Mouse (Mus musculus) heart, embryonic 16.5 days (tissue): ENCODE results near the gene Ankrd34c. TPM values are rescaled to one million over a fixed set of nuclear protein-coding genes. Genes with fewer than 3 reads are reported as not detected.

Experiments used
- ATAC-seq: fragments of 200-750 bp; cut with Nextera tagmentation; replicated peaks from 2 replicates; pipeline ENCODE4 v1.8.0; 2017; ENCODE audit warnings: moderate number of reproducible peaks; ENCODE audit not compliant: insufficient read depth, low FRiP score; ENCODE audit errors: extremely low read depth
- H3K27ac ChIP-seq: fragments of 300-500 bp; sonication (generic); 2 replicates; pipeline ENCODE4 v1.5.1; 2014; ENCODE audit warnings: mild to moderate bottlenecking, low read length, control low read depth, moderate library complexity
- H3K27me3 ChIP-seq: fragments of 300-500 bp; sonication (generic); 2 replicates; pipeline ENCODE4 v1.6.1; 2014; ENCODE audit warnings: low read length, mixed read lengths; ENCODE audit not compliant: control insufficient read depth, insufficient read depth
- H3K36me3 ChIP-seq: fragments of 300-500 bp; sonication (generic); 2 replicates; pipeline ENCODE4 v1.6.1; 2014; ENCODE audit not compliant: control insufficient read depth, insufficient read depth
- H3K4me1 ChIP-seq: fragments of 300-500 bp; sonication (generic); 2 replicates; pipeline ENCODE4 v1.6.1; 2014; ENCODE audit warnings: low read length, mixed read lengths; ENCODE audit not compliant: control insufficient read depth, insufficient read depth
- H3K4me2 ChIP-seq: fragments of 300-500 bp; sonication (generic); 2 replicates; pipeline ENCODE4 v1.6.1; 2014; ENCODE audit warnings: low read depth, mild to moderate bottlenecking, control low read depth, low read length
- H3K4me3 ChIP-seq: fragments of 300-500 bp; sonication (generic); 2 replicates; pipeline ENCODE4 v1.5.1; 2014; ENCODE audit warnings: mild to moderate bottlenecking, control low read depth, low read length
- H3K9ac ChIP-seq: fragments of 300-500 bp; sonication (generic); 2 replicates; pipeline ENCODE4 v1.6.1; 2014; ENCODE audit warnings: low read length, control low read depth
- H3K9me3 ChIP-seq: fragments of 300-500 bp; sonication (generic); replicated peaks from 2 replicates; pipeline ENCODE4 v1.6.1; 2016; ENCODE audit warnings: low read length; ENCODE audit not compliant: control insufficient read depth
- WGBS: fragments of 180-500 bp; shearing (Covaris S2); extraction: QIAGEN DNeasy Blood & Tissue Kit; methylation state at CpG from one replicate; pipeline ENCODE4 v1.1.7; 2014; 5-methylcytosine and 5-hydroxymethylcytosine counted together
- polyA plus RNA-seq: library from polyadenylated mRNA; unstranded; fragments of >200 nt; fragmentation: Nextera tagmentation; extraction: Ambion mirVana; gene quantifications from 2 replicates; pipeline ENCODE4 v1.2.1, GENCODE M21; 2015

Gene Ankrd34c
- polyA plus RNA-seq: not detected in 2 replicates

- WGBS: 1% methylated on average over 8 of the region's 8 CpGs
- no peak within 1 kb of the TSS for H3K9ac ChIP-seq
- no peaks in the 10 kb centered on the region for H3K36me3 ChIP-seq
- H3K4me1 ChIP-seq: no peaks in the 10 kb centered on the region
- H3K27ac ChIP-seq: no peak within 1 kb of the TSS
- H3K4me3 ChIP-seq: no peak within 1 kb of the TSS
- peaks cover 11% of the 10 kb centered on the region for H3K27me3 ChIP-seq
- H3K9me3 ChIP-seq: no peaks in the 10 kb centered on the region
- no peak within 1 kb of the TSS for H3K4me2 ChIP-seq
- ATAC-seq: no peak
Observed at GRCm38 (mm10) chr9:89738295-89738694, at the start of gene Ankrd34c. Gene Ankrd34c, minus strand, starts transcription at chr9:89738475.

DNA sequence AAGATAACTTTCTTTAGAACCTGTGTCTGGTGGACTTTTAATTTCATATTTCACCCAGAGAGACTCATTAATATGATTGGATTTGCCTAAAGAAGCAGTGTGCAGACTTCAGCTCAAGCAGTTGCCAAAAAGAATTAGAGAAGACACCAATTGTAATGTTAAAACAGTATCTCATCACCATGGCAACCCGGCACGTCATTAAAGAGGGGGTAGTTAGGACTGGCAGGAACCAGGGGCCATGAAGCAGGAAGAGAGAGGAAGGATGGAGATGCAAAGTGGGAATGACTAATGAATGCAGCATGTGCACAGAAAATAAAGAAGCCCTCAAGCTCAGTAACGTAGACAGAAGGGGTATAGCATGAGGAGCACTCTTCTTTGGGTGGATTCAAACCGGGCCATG, 49.3 kb upstream of the Ankrd34c start:
- ATAC-seq: no peak
- 70% methylated on average over 4 of the region's 4 CpGs for WGBS
- Histone ChIP-seq H3K4me3 (no peak overlapping the region), H3K9me3 (no peaks in the 10 kb centered on the region), H3K4me1 (no peaks in the 10 kb centered on the region), H3K4me2 (no peak overlapping the region), H3K9ac (no peak overlapping the region), H3K27ac (no peak overlapping the region), H3K36me3 (no peaks in the 10 kb centered on the region), H3K27me3 (no peaks in the 10 kb centered on the region)

- no peaks in the 10 kb centered on the region for H3K36me3 ChIP-seq
- no peaks in the 10 kb centered on the region for H3K4me1 ChIP-seq
- H3K4me2 ChIP-seq: no peak overlapping the region
- H3K4me3 ChIP-seq: no peak overlapping the region
- no peak overlapping the region for H3K9ac ChIP-seq
- no peak overlapping the region for H3K27ac ChIP-seq
- ATAC-seq: no peak
- no peaks in the 10 kb centered on the region for H3K27me3 ChIP-seq
- no peaks in the 10 kb centered on the region for H3K9me3 ChIP-seq
Observed at GRCm38 (mm10) chr9:89781395-89781927, 43.2 kb upstream of the Ankrd34c start.

DNA sequence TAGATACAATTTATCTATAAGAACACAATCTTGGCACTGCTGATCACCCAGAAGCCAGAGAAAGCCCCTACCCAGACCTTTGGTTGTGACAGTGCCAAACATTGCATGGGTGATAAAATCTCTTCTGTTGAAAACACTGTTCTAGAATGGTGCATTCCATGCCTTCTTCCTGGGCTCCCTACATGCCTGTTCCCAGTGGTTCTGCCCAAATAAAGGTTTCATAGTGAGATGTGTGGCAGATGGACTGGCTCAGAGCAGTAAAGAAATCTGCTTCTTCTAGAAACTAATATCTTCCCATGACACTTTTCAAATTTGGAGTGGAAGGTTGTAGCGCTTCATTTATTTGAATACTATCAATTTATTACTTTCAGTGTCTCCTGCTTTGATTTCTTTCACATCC, 41.0 kb upstream of the Ankrd34c start:
- WGBS: 90% methylated on average over 1 of the region's 1 CpGs
- Histone ChIP-seq H3K36me3 (no peaks in the 10 kb centered on the region), H3K9me3 (no peaks in the 10 kb centered on the region), H3K27me3 (no peaks in the 10 kb centered on the region), H3K4me3 (no peak overlapping the region), H3K27ac (no peak overlapping the region), H3K4me2 (no peak overlapping the region), H3K4me1 (no peaks in the 10 kb centered on the region), H3K9ac (no peak overlapping the region)
- no peak for ATAC-seq

DNA sequence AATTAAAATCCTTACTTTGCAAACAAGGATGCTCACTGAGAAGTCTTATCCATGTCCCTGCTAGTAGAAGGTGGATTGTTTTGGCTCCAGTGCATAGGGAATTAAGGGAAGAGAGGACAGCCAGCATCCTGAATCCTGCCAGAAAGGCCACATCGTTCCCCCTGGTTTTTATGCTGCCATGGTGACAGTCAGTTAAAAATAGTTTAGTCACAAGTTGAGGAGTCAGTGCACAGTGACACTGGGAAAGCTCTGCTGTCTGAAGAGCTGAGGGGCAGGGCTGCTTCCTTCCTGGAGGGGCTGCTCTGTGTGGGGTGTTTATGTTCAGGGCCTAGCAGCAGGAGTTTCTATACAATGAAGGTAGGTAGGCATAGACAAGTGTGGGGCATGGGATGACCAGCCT, 32.9 kb upstream of the Ankrd34c start:
- Histone ChIP-seq H3K36me3 (no peaks in the 10 kb centered on the region), H3K27me3 (no peaks in the 10 kb centered on the region), H3K4me2 (no peak overlapping the region), H3K4me1 (0 out of 2 replicates have a peak, but pooled peaks cover 4% of the 10 kb centered on the region), H3K4me3 (no peak overlapping the region), H3K9me3 (no peaks in the 10 kb centered on the region), H3K9ac (no peak overlapping the region), H3K27ac (no peak overlapping the region)
- ATAC-seq: peak; percentile 69
- WGBS: 17% methylated on average over 1 of the region's 1 CpGs

DNA sequence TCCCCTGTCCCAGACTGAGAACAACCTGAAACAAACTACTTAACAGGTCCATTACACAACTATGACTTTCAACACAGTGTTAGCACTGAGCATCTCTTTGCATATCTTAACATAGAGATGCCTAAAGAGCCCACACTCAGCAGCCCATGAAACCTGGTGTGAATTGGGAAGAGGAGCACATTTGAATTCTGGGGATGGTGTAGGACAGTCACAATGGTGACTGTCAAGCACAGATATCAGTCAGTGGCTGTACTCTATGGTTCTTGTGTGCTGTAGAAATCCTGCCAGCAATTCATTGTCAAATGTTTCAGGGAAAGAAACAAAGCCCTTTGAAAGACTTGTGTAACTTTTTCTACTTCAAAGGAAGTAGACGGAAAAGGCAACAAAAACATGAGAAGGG, 23.7 kb upstream of the Ankrd34c start:
- Histone ChIP-seq H3K4me1 (no peaks in the 10 kb centered on the region), H3K4me2 (no peak overlapping the region), H3K36me3 (no peaks in the 10 kb centered on the region), H3K4me3 (no peak overlapping the region), H3K9me3 (no peaks in the 10 kb centered on the region), H3K27ac (no peak overlapping the region), H3K9ac (no peak overlapping the region), H3K27me3 (no peaks in the 10 kb centered on the region)
- WGBS: 58% methylated on average over 1 of the region's 1 CpGs
- no peak for ATAC-seq

DNA sequence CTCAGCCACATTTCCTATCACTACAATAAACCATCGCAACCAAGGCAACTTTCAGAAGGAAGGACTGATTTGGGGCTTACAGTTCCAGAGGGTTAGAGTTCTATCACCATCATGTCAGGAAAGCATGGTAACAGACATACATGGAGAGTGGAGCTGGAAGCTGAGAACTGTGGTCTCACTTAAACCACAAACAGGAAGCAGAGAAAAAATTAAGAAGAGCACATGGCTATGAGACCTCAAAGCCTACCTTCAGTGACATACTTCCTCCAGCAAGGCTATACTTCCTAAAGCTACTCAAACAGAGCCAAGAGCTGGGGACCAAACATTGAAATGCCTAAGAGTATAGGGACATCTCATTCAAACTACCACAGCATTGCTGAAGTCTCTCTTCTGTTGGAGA, 20.3 kb upstream of the Ankrd34c start:
- Histone ChIP-seq H3K4me3 (no peak overlapping the region), H3K9me3 (no peaks in the 10 kb centered on the region), H3K27me3 (no peaks in the 10 kb centered on the region), H3K27ac (no peak overlapping the region), H3K36me3 (no peaks in the 10 kb centered on the region), H3K9ac (no peak overlapping the region), H3K4me2 (no peak overlapping the region), H3K4me1 (no peaks in the 10 kb centered on the region)
- no peak for ATAC-seq
- 83% methylated on average over 1 of the region's 1 CpGs for WGBS

DNA sequence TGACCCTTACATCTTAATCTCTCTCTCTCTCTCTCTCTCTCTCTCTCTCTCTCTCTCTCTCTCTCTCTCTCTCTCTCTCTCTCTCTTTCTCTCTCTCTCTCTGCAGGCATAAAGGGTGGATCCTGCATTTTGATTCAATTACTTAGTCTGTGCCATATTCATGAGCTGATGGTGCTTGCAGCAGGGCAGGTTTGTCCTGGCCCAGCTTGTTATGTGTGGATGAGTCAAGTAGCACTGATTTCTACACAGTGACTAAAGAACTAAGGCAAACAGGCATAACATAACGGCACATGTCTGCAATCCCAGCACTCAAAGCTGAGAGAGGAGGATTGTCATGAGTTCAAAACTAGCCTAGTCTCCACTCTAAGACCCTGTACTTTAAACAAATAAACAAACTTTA, 19.9 kb upstream of the Ankrd34c start:
- Histone ChIP-seq H3K36me3 (no peaks in the 10 kb centered on the region), H3K27ac (no peak overlapping the region), H3K4me1 (no peaks in the 10 kb centered on the region), H3K9ac (no peak overlapping the region), H3K4me2 (no peak overlapping the region), H3K4me3 (no peak overlapping the region), H3K9me3 (no peaks in the 10 kb centered on the region), H3K27me3 (no peaks in the 10 kb centered on the region)
- no peak for ATAC-seq
- WGBS: 64% methylated on average over 1 of the region's 1 CpGs

DNA sequence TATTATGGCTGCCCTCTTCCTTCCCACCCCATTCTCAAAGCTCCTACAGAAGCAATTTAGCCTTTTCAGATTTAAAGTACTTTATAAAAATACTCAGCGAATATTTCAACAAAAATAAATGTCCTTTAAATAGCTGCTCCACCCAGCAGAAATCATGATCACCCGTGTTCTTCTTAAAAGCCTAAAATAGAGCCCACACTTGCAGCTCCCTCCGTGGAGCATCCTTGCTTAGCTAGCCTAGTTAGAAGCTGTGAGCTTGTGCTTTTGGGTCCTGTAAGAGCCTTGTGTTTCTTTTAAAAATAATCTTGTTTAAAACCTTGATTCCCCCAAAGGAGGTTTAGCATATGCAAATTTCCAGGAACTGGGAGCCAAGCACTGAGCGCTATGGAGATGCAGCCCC, 19.3 kb upstream of the Ankrd34c start:
- Histone ChIP-seq H3K4me2 (no peak overlapping the region), H3K9ac (no peak overlapping the region), H3K4me3 (no peak overlapping the region), H3K27ac (no peak overlapping the region), H3K36me3 (no peaks in the 10 kb centered on the region), H3K9me3 (no peaks in the 10 kb centered on the region), H3K4me1 (no peaks in the 10 kb centered on the region), H3K27me3 (no peaks in the 10 kb centered on the region)
- WGBS: 33% methylated on average over 4 of the region's 4 CpGs
- ATAC-seq: no peak

- H3K4me3 ChIP-seq: no peak overlapping the region
- no peak overlapping the region for H3K4me2 ChIP-seq
- H3K9me3 ChIP-seq: no peaks in the 10 kb centered on the region
- H3K9ac ChIP-seq: no peak overlapping the region
- H3K36me3 ChIP-seq: no peaks in the 10 kb centered on the region
- H3K27ac ChIP-seq: no peak overlapping the region
- no peaks in the 10 kb centered on the region for H3K4me1 ChIP-seq
- H3K27me3 ChIP-seq: peaks cover 11% of the 10 kb centered on the region
- ATAC-seq: no peak
Observed at GRCm38 (mm10) chr9:89740041-89740440, 1.8 kb upstream of the Ankrd34c start.
